Mouse (Mus musculus) spleen, adult 2 months (tissue): ENCODE data around the gene Dagla.

ENCODE experiments used
- CTCF ChIP-seq: fragments of 200-500 bp; IDR thresholded peaks from 2 replicates; pipeline ENCODE4 v1.5.1; 2011; ENCODE audit warnings: mild to moderate bottlenecking, inconsistent platforms; ENCODE audit not compliant: insufficient read depth, insufficient read length, insufficient replicate concordance; ENCODE audit errors: extremely low read depth
- POLR2A ChIP-seq: fragments of 200-500 bp; IDR thresholded peaks from 2 replicates; pipeline ENCODE4 v1.6.1; 2011; ENCODE audit warnings: low read depth, low read length, inconsistent platforms

DNA sequence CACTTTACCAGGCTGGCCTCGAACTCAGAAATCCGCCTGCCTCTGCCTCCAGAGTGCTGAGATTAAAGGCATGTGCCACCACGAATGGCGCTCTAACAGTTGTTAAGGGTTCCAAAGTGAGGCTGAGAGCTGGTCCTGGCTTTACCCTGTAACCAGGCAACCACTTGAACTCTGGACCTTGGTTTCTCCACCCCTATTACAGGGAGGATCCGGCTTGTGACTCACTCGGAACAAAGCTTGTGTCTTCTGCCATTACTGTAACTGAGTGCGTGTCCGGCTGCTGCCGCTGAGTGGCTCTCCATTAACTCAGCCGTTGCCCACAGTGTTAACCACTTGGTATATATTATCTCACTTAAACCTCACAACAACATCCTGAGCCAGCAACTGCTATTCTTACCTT is 36.7 kb downstream of the Dagla start:
- TF ChIP-seq CTCF: no peak
- TF ChIP-seq POLR2A: no peak
